Mouse (Mus musculus) hindbrain, embryonic 14.5 days (tissue): Measurements from ENCODE around the gene Sult6b1. TPM values are rescaled to one million over a fixed set of nuclear protein-coding genes. Genes with fewer than 3 reads are reported as not detected.

ENCODE experiments used
- ATAC-seq: fragments of 200-750 bp; cut with Nextera tagmentation; 2 replicates; pipeline ENCODE4 v1.8.0; 2017; ENCODE audit warnings: moderate number of reproducible peaks, mild to moderate bottlenecking, moderate TSS enrichment, moderate library complexity; ENCODE audit not compliant: low FRiP score
- DNase-seq: peaks from one replicate; pipeline ENCODE4 v3.0.0-alpha.2; 2015; ENCODE audit warnings: low spot score
- H3K27ac ChIP-seq: fragments of 300-500 bp; sonication (generic); 2 replicates; pipeline ENCODE4 v1.5.1; 2014; ENCODE audit warnings: mild to moderate bottlenecking, moderate library complexity
- H3K27me3 ChIP-seq: fragments of 300-500 bp; sonication (generic); 2 replicates; pipeline ENCODE4 v1.6.1; 2014; ENCODE audit warnings: mild to moderate bottlenecking, low read length, mixed read lengths; ENCODE audit not compliant: control insufficient read depth, insufficient read depth
- H3K36me3 ChIP-seq: fragments of 300-500 bp; sonication (generic); replicated peaks from 2 replicates; pipeline ENCODE4 v1.6.1; 2014; ENCODE audit not compliant: control insufficient read depth, insufficient read depth
- H3K4me1 ChIP-seq: fragments of 300-500 bp; sonication (generic); replicated peaks from 2 replicates; pipeline ENCODE4 v1.6.1; 2014; ENCODE audit warnings: antibody characterized with exemption, low read length, mixed read lengths; ENCODE audit not compliant: control insufficient read depth, insufficient read depth
- H3K4me2 ChIP-seq: fragments of 300-500 bp; sonication (generic); replicated peaks from 2 replicates; pipeline ENCODE4 v1.6.1; 2014; ENCODE audit warnings: mild to moderate bottlenecking, moderate library complexity
- H3K4me3 ChIP-seq: fragments of 300-500 bp; sonication (generic); replicated peaks from 2 replicates; pipeline ENCODE4 v1.5.1; 2014; ENCODE audit warnings: mild to moderate bottlenecking, low read length
- H3K9ac ChIP-seq: fragments of 300-500 bp; sonication (generic); 2 replicates; pipeline ENCODE4 v1.6.1; 2014
- H3K9me3 ChIP-seq: fragments of 300-500 bp; sonication (generic); 2 replicates; pipeline ENCODE4 v1.6.1; 2016; ENCODE audit warnings: low read length; ENCODE audit not compliant: control insufficient read depth
- WGBS: fragments of 180-500 bp; shearing (Covaris S2); extraction: QIAGEN DNeasy Blood & Tissue Kit; methylation state at CpG from one replicate; pipeline ENCODE4 v1.1.7; 2014; 5-methylcytosine and 5-hydroxymethylcytosine counted together
- polyA plus RNA-seq: library from polyadenylated mRNA; unstranded; fragments of >200 nt; fragmentation: Nextera tagmentation; extraction: Ambion mirVana; gene quantifications from 2 replicates; pipeline ENCODE4 v1.2.1, GENCODE M21; 2014

Sult6b1 gene
- polyA plus RNA-seq, 1 experiment from 2014 or later: 0.27 TPM

- Histone ChIP-seq H3K9me3 (no peaks in the 10 kb centered on the region), H3K4me3 (no peak overlapping the region), H3K36me3 (no peaks in the 10 kb centered on the region), H3K27me3 (no peaks in the 10 kb centered on the region), H3K27ac (no peak overlapping the region), H3K9ac (no peak overlapping the region), H3K4me2 (no peak overlapping the region), H3K4me1 (no peaks in the 10 kb centered on the region)
- ATAC-seq: no peak
- DNase-seq: no peak
- 83% methylated on average over 7 of the region's 7 CpGs for whole genome bisulfite sequencing
Measured at GRCm38 (mm10) chr17:78894991-78895390, 11.8 kb downstream of the Sult6b1 start.

- H3K27me3 ChIP-seq: no peaks in the 10 kb centered on the region
- ATAC-seq (no peak), DNase-seq (no peak)
- H3K4me1 ChIP-seq: no peaks in the 10 kb centered on the region
- no peak overlapping the region for H3K27ac ChIP-seq
- no peak overlapping the region for H3K4me2 ChIP-seq
- no peak overlapping the region for H3K9ac ChIP-seq
- no peak overlapping the region for H3K4me3 ChIP-seq
- no peaks in the 10 kb centered on the region for H3K36me3 ChIP-seq
- WGBS: 89% methylated on average over 9 of the region's 9 CpGs
- no peaks in the 10 kb centered on the region for H3K9me3 ChIP-seq
Measured at GRCm38 (mm10) chr17:78891020-78891419, 15.8 kb downstream of the Sult6b1 start.

- Histone ChIP-seq H3K36me3 (no peaks in the 10 kb centered on the region), H3K4me3 (no peak overlapping the region), H3K27ac (no peak overlapping the region), H3K4me1 (no peaks in the 10 kb centered on the region), H3K27me3 (no peaks in the 10 kb centered on the region), H3K9me3 (no peaks in the 10 kb centered on the region), H3K4me2 (no peak overlapping the region), H3K9ac (no peak overlapping the region)
- 37% methylated on average over 3 of the region's 3 CpGs for WGBS
- 0 out of 2 replicates have a peak, but pooled peaks have one; percentile 24 for ATAC-seq
- DNase-seq: peak; percentile 41
Measured at GRCm38 (mm10) chr17:78889184-78889583, 17.6 kb downstream of the Sult6b1 start.

GRCm38 (mm10) chr17:78888554-78888953, 18.2 kb downstream of the Sult6b1 start:
- H3K4me2 ChIP-seq: no peak overlapping the region
- 80% methylated on average over 4 of the region's 4 CpGs for WGBS
- DNase-seq (no peak), ATAC-seq (no peak)
- no peaks in the 10 kb centered on the region for H3K27me3 ChIP-seq
- no peak overlapping the region for H3K4me3 ChIP-seq
- H3K9me3 ChIP-seq: no peaks in the 10 kb centered on the region
- no peaks in the 10 kb centered on the region for H3K36me3 ChIP-seq
- no peaks in the 10 kb centered on the region for H3K4me1 ChIP-seq
- H3K9ac ChIP-seq: no peak overlapping the region
- no peak overlapping the region for H3K27ac ChIP-seq

GRCm38 (mm10) chr17:78885286-78886065, 21.3 kb downstream of the Sult6b1 start:
- H3K27ac ChIP-seq: no peak overlapping the region
- no peaks in the 10 kb centered on the region for H3K27me3 ChIP-seq
- no peak overlapping the region for H3K4me3 ChIP-seq
- DNase-seq: no peak
- no peak overlapping the region for H3K9ac ChIP-seq
- no peaks in the 10 kb centered on the region for H3K36me3 ChIP-seq
- H3K4me1 ChIP-seq: no peaks in the 10 kb centered on the region
- no peak overlapping the region for H3K4me2 ChIP-seq
- WGBS: 84% methylated on average over 5 of the region's 5 CpGs
- ATAC-seq: no peak
- no peaks in the 10 kb centered on the region for H3K9me3 ChIP-seq

- Histone ChIP-seq H3K4me2 (no peak overlapping the region), H3K27ac (no peak overlapping the region), H3K9ac (no peak overlapping the region), H3K4me1 (no peaks in the 10 kb centered on the region), H3K4me3 (no peak overlapping the region), H3K9me3 (no peaks in the 10 kb centered on the region), H3K27me3 (no peaks in the 10 kb centered on the region), H3K36me3 (no peaks in the 10 kb centered on the region)
- no peak for DNase-seq
- no peak for ATAC-seq
- 97% methylated on average over 4 of the region's 4 CpGs for WGBS
Measured at GRCm38 (mm10) chr17:78883291-78883690, 23.5 kb downstream of the Sult6b1 start.

- Histone ChIP-seq H3K36me3 (no peaks in the 10 kb centered on the region), H3K4me3 (peak within 1 kb of the TSS; percentile 39), H3K4me1 (no peaks in the 10 kb centered on the region), H3K9ac (peak within 1 kb of the TSS; percentile 55), H3K27ac (0 out of 2 replicates have a peak within 1 kb of the TSS, but pooled peaks have one; percentile 32), H3K4me2 (peak within 1 kb of the TSS; percentile 59), H3K9me3 (no peaks in the 10 kb centered on the region), H3K27me3 (no peaks in the 10 kb centered on the region)
- 2% methylated on average over 28 of the region's 28 CpGs for WGBS
- DNase-seq (peak; percentile 55), ATAC-seq (peak; percentile 87)
Measured at GRCm38 (mm10) chr17:78882401-78883112, 24.2 kb downstream of the Sult6b1 start, which contains the start of gene Eif2ak2. Eif2ak2 (minus strand) TSS chr17:78882573.

GRCm38 (mm10) chr17:78881878-78882304, 24.9 kb downstream of the Sult6b1 start:
- H3K9me3 ChIP-seq: no peaks in the 10 kb centered on the region
- H3K4me2 ChIP-seq: peak overlapping the region; percentile 59
- no peaks in the 10 kb centered on the region for H3K27me3 ChIP-seq
- no peak for DNase-seq
- H3K27ac ChIP-seq: 0 out of 2 replicates have a peak overlapping the region, but pooled peaks have one; percentile 32
- peak overlapping the region; percentile 55 for H3K9ac ChIP-seq
- H3K4me3 ChIP-seq: peak overlapping the region; percentile 39
- no peaks in the 10 kb centered on the region for H3K4me1 ChIP-seq
- H3K36me3 ChIP-seq: no peaks in the 10 kb centered on the region
- WGBS: 14% methylated on average over 4 of the region's 7 CpGs
- ATAC-seq: peak; percentile 72

- 91% methylated on average over 6 of the region's 6 CpGs for WGBS
- H3K4me2 ChIP-seq: no peak overlapping the region
- H3K36me3 ChIP-seq: no peaks in the 10 kb centered on the region
- ATAC-seq: no peak
- no peak for DNase-seq
- no peak overlapping the region for H3K27ac ChIP-seq
- no peaks in the 10 kb centered on the region for H3K4me1 ChIP-seq
- H3K9ac ChIP-seq: no peak overlapping the region
- H3K27me3 ChIP-seq: no peaks in the 10 kb centered on the region
- H3K9me3 ChIP-seq: no peaks in the 10 kb centered on the region
- no peak overlapping the region for H3K4me3 ChIP-seq
Measured at GRCm38 (mm10) chr17:78873886-78874285, 32.9 kb downstream of the Sult6b1 start.
